Mouse (Mus musculus): ENCODE data around the gene Mrtfa. TPM values are rescaled to one million over a fixed set of nuclear protein-coding genes. Genes with fewer than 3 reads are reported as not detected.
A peak's percentile ranks its signal among the peaks of the same experiment; 100 is the strongest.

The Mrtfa gene
- total RNA-seq, 2 experiments from 2014 or later, result 71.2 to 75.8 TPM

DNA sequence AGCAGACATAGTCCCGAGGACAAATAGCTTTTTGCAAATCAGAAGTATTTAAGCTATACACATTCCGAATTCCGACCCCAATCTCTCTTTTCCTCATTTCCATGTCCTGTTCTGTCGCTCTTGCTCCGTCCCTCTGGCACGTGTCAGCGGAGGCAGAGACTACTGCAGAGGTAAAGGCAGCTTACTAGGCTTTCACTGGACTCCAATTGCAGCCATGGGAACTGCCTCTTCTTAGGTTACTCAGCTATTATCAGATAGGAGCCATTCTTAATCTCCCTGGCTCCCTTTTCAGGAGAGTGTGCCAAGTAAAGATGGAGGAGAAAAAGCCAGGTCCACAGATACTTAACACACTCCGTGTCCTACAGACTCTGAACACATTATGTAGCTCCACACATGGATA lies 18.3 kb downstream of the Mrtfa start:
- TF ChIP-seq CTCF (IDR thresholded peaks at IDR 0.05), result no peak
- no peak for DNase-seq (ENCODE audit: extremely low spot score in 1 of 2, low spot score in 2 of 2)
- intact Hi-C loops (cut with DNase I), result no loop called here
- Histone ChIP-seq H3K4me3 (no peak overlapping the region), H3K27ac (no peak overlapping the region)

GRCm38 (mm10) chr15:81168735-81169134 lies 21.8 kb downstream of the Mrtfa start:
- no peak overlapping the region for H3K4me3 ChIP-seq
- TF ChIP-seq CTCF (IDR thresholded peaks at IDR 0.05), result no peak
- H3K27ac ChIP-seq, result no peak overlapping the region
- intact Hi-C loops (cut with DNase I), result no loop called here
- DNase-seq (ENCODE audit: extremely low spot score in 1 of 2, low spot score in 2 of 2), result no peak

- Histone ChIP-seq H3K27ac (no peak overlapping the region), H3K4me3 (no peak overlapping the region)
- no peak for DNase-seq (ENCODE audit: extremely low spot score in 1 of 2, low spot score in 2 of 2)
- intact Hi-C loops (cut with DNase I), result no loop called here
- no peak for TF ChIP-seq CTCF (IDR thresholded peaks at IDR 0.05)
Observed at GRCm38 (mm10) chr15:81167831-81168230, 22.7 kb downstream of the Mrtfa start.

DNA sequence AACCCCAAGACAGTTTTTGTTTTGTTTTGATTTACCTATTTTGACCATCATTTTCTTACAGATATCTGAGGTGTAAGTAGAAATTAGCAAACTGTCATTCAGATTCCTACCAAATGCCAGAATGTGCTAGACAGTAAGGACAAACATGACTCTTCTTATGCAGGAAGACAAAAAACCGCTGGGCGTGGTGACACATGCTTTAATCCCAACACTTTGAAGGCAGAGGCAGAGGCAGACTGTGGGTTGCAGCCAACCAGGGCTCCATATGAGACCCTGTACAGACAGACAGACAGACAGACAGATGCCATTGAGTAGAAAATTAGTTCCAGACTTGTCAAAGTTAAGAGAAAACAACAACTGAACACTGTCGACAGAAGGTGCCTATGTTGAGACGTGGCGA lies 24.3 kb downstream of the Mrtfa start:
- TF ChIP-seq CTCF (IDR thresholded peaks at IDR 0.05), result no peak
- intact Hi-C loops (cut with DNase I), result no loop called here
- no peak for DNase-seq (ENCODE audit: extremely low spot score in 1 of 2, low spot score in 2 of 2)
- H3K27ac ChIP-seq, result no peak overlapping the region
- no peak overlapping the region for H3K4me3 ChIP-seq

DNA sequence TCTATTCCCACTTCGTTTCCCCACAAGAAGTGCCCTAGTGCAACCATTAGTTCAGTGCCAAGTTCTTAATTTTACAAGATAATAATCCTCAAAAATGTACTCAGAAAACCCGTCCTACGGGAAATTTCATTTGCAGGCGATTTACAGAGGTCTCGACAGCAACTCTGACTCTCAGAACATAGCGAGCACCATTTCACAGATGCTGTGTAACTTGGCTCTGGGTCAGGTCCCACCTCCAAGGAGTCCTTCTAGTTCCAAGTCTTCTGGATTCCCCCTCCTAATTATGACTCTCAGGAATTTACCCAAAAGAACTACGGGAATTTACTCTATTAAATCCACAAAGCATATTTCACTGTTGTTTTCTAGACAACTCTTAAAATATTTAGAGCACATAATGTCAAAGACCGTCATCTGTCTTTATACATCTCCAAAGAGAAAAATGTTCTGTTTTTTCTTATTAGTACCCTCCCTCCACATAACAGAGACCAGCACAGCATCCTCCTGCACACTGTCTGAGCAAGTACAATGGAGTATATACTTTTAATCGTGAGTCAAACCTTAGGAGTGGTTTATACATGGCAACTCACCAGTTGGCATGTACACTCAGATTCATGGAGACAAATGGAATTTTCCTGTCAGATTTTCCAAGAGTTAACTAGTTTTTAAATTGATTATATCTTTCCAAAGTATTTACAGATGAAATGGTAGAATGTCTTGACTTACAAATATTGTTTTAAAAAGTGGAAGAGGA lies 25.8 kb downstream of the Mrtfa start:
- Histone ChIP-seq H3K4me3 (no peak overlapping the region), H3K27ac (no peak overlapping the region)
- intact Hi-C loops (cut with DNase I), result loop anchor here (2.0 kb wide), 1 partner anchor 34 kb away; no protein-coding TSS in a partner anchor
- DNase-seq (ENCODE audit: extremely low spot score in 1 of 2, low spot score in 2 of 2), result no peak
- TF ChIP-seq CTCF (IDR thresholded peaks at IDR 0.05), result no peak

GRCm38 (mm10) chr15:81161571-81161970 lies 29.0 kb downstream of the Mrtfa start:
- Histone ChIP-seq H3K4me3 (no peak overlapping the region), H3K27ac (no peak overlapping the region)
- intact Hi-C loops (cut with DNase I), result no loop called here
- no peak for DNase-seq (ENCODE audit: extremely low spot score in 1 of 2, low spot score in 2 of 2)
- no peak for TF ChIP-seq CTCF (IDR thresholded peaks at IDR 0.05)

DNA sequence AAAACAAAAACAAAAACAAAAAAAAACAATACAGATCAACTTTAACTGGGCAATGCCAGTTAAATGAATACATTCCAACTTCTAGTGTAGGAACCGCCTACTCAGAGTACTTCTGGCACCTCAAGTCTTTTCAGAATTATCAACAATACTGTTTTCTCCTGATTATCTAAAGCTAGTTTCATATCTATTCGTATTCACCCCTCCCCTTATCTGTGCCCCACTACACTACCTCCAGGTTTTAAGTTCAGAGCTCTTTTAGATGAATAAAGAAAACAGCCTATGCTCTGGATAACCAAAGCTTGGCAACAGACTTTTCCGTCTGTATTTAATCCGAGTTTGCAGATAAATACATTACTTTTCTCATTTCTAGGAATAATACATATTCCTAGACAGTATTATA lies 29.9 kb downstream of the Mrtfa start:
- TF ChIP-seq CTCF (IDR thresholded peaks at IDR 0.05), result no peak
- H3K4me3 ChIP-seq, result no peak overlapping the region
- no peak for DNase-seq (ENCODE audit: extremely low spot score in 1 of 2, low spot score in 2 of 2)
- H3K27ac ChIP-seq, result no peak overlapping the region
- intact Hi-C loops (cut with DNase I), result no loop called here

GRCm38 (mm10) chr15:81159212-81159611 lies 31.3 kb downstream of the Mrtfa start:
- DNase-seq (ENCODE audit: extremely low spot score in 1 of 2, low spot score in 2 of 2), result no peak
- intact Hi-C loops (cut with DNase I), result no loop called here
- TF ChIP-seq CTCF (IDR thresholded peaks at IDR 0.05), result no peak
- Histone ChIP-seq H3K4me3 (no peak overlapping the region), H3K27ac (no peak overlapping the region; the same call in 1 of the 2 replicates)

DNA sequence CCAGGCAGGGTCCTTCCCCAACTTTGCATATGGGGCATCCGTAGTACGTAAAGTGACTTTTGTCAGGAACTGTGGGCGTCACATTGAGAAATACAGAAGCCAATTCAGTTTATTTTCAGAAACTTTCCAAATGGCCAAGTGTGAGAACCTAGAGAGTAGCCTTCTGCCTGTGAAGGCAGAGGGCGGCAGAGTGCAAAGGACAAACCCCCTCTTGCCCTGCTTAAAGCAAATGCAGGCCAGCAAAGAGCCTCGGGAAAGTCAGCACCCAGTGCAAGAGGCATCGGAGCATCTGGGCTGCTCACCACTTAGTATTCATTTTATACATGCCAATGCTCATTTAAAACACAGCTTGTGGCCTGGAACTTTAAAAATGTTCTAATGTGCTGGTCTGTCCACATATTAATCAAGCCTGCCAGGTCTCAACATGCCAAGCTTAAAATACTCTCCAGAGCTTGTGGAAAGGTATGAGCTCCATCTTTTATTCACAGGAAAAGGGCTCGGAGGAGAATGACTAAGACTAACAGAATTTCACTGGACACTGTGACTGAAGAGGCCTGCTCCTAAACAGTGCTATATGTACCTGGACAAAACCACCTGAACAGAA lies 31.9 kb downstream of the Mrtfa start:
- TF ChIP-seq CTCF (IDR thresholded peaks at IDR 0.05), result peak; percentile 3
- intact Hi-C loops (cut with DNase I), result no loop called here

DNA sequence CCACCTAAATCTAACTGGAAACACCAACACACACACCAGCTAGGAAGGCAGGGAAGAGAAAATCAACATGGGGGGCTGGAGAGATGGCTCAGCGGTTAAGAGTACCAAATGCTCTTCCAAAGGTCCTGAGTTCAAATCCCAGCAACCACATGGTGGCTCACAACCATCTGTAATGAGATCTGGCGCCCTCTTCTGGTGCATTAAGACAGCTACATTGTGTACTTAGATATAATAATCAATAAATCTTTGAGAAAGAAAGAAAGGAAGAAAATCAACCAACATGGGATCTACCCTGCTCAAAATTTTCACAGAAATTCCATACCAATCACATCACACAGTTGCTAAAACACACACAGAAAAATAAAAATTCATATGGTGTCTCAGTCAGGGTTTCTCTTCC lies 34.1 kb downstream of the Mrtfa start:
- intact Hi-C loops (cut with DNase I), result no loop called here
- DNase-seq (ENCODE audit: extremely low spot score in 1 of 2, low spot score in 2 of 2), result no peak
- no peak overlapping the region for H3K27ac ChIP-seq
- peak; percentile 29 for TF ChIP-seq CTCF (IDR thresholded peaks at IDR 0.05)
- H3K4me3 ChIP-seq, result no peak overlapping the region

More for the DNA sequence above, 31.9 kb downstream of the Mrtfa start:
- Histone ChIP-seq H3K4me3 (no peak overlapping the region), H3K27ac (no peak overlapping the region)
- DNase-seq (ENCODE audit: extremely low spot score in 1 of 2, low spot score in 2 of 2), result no peak

GRCm38 (mm10) chr15:81155845-81156244 lies 34.7 kb downstream of the Mrtfa start:
- DNase-seq (ENCODE audit: extremely low spot score in 1 of 2, low spot score in 2 of 2), result no peak
- Histone ChIP-seq H3K27ac (no peak overlapping the region), H3K4me3 (no peak overlapping the region)
- intact Hi-C loops (cut with DNase I), result no loop called here
- no peak for TF ChIP-seq CTCF (IDR thresholded peaks at IDR 0.05)

- peak overlapping the region; percentile 19; the same call in 1 of the 2 replicates for H3K27ac ChIP-seq
- no peak for DNase-seq (ENCODE audit: extremely low spot score in 1 of 2, low spot score in 2 of 2)
Observed at GRCm38 (mm10) chr15:81154846-81155624, 35.5 kb downstream of the Mrtfa start.

More at GRCm38 (mm10) chr15:81154846-81155624, 35.5 kb downstream of the Mrtfa start:
- intact Hi-C loops (cut with DNase I), result no loop called here
- H3K4me3 ChIP-seq, result no peak overlapping the region
- no peak for TF ChIP-seq CTCF (IDR thresholded peaks at IDR 0.05)
